Mouse (Mus musculus): ENCODE measurements around the gene Ccdc102a.

DNA sequence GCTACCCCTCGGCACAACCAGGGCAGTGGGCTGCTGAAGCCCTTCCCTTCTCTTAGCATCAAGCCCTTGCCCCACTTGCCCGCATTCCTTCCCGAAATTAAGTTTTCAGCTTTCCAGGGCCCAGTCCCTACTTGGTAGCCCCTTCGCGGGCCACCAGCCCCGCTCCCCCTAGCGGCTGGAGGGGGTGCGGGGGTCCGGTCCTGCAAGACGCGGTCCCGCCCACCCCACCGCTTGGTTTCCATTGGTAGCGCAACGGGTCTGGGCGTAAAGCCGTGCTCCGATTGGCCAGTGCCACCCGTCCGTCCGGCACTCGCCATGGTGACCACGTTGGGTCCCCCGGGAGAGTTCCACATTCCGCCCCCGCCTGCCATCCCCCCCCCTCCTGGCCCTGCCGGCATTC, 546 bp downstream of the Ccdc102a start:
- TF ChIP-seq CTCF (IDR thresholded peaks at IDR 0.05) (peak; percentile 81), EP300 (IDR thresholded peaks at IDR 0.05) (no peak)
